Mouse (Mus musculus): ENCODE measurements around the gene Adamts15.

- TF ChIP-seq CTCF (IDR thresholded peaks at IDR 0.05; ENCODE audit: low read depth) (no peak), EP300 (optimal IDR thresholded peaks at IDR 0.05) (no peak)
These were observed 14.5 kb downstream of the Adamts15 start for GRCm38 (mm10) chr9:30907677-30908295.

Data from stomach, postnatal 0 days (tissue).